Mouse (Mus musculus): ENCODE data around the gene Uba1. TPM values are rescaled to one million over a fixed set of nuclear protein-coding genes. Genes with fewer than 3 reads are reported as not detected.

Uba1 gene
- total RNA-seq (2022) = 100 to 1,000 TPM; 143 to 161 (median 149) TPM

GRCm38 (mm10) chrX:20658026-20658652 lies at the start of gene Uba1:
Uba1 (plus strand) TSS chrX:20658326.
- peak; percentile 32 to 52 for DNase-seq (ENCODE audit: low spot score in 2 of 2)

GRCm38 (mm10) chrX:20608500-20608899 lies 49.6 kb upstream of the Uba1 start:
- DNase-seq (ENCODE audit: low spot score in 2 of 2) = no peak

GRCm38 (mm10) chrX:20616861-20617175 lies 41.3 kb upstream of the Uba1 start:
- DNase-seq (ENCODE audit: low spot score in 2 of 2) = no peak

- peak; percentile 65 to 80 for DNase-seq (ENCODE audit: low spot score in 2 of 2)
Measured at GRCm38 (mm10) chrX:20617176-20617902, 40.8 kb upstream of the Uba1 start, which contains the start of the genes Rbm10 and Ndufb11. Rbm10 (plus strand) TSS chrX:20617503. Ndufb11 (minus strand) TSS chrX:20617619.

- DNase-seq (ENCODE audit: low spot score in 2 of 2) = no peak
Measured at GRCm38 (mm10) chrX:20617903-20618399, 40.2 kb upstream of the Uba1 start.

- no peak for DNase-seq (ENCODE audit: low spot score in 2 of 2)
Measured at GRCm38 (mm10) chrX:20638141-20638540, 20.0 kb upstream of the Uba1 start.

GRCm38 (mm10) chrX:20644780-20645179 lies 13.3 kb upstream of the Uba1 start:
- no peak for DNase-seq (ENCODE audit: low spot score in 2 of 2)

- DNase-seq (ENCODE audit: low spot score in 2 of 2) = no peak
Measured at GRCm38 (mm10) chrX:20657593-20657992, 533 bp upstream of the Uba1 start.

- DNase-seq (ENCODE audit: low spot score in 2 of 2) = no peak
Measured at GRCm38 (mm10) chrX:20658891-20659406, 823 bp downstream of the Uba1 start.

GRCm38 (mm10) chrX:20662317-20662715 lies 4.2 kb downstream of the Uba1 start:
- DNase-seq (ENCODE audit: low spot score in 2 of 2) = no peak

- DNase-seq (ENCODE audit: low spot score in 2 of 2) = peak; percentile 73 to 79
Measured at GRCm38 (mm10) chrX:20662716-20663443, 4.8 kb downstream of the Uba1 start.

GRCm38 (mm10) chrX:20663444-20663790 lies 5.3 kb downstream of the Uba1 start:
- DNase-seq (ENCODE audit: low spot score in 2 of 2) = no peak

GRCm38 (mm10) chrX:20687519-20688067 lies 29.5 kb downstream of the Uba1 start, which contains the start of gene Cdk16:
Cdk16 (plus strand) TSS chrX:20687954.
- DNase-seq (ENCODE audit: low spot score in 2 of 2) = peak; percentile 76 to 82

- peak; percentile 60 to 76 for DNase-seq (ENCODE audit: low spot score in 2 of 2)
Measured at GRCm38 (mm10) chrX:20688068-20688547, 30.0 kb downstream of the Uba1 start.

GRCm38 (mm10) chrX:20688615-20689014 lies 30.5 kb downstream of the Uba1 start:
- DNase-seq (ENCODE audit: low spot score in 2 of 2) = peak; percentile 34 to 51

- DNase-seq (ENCODE audit: low spot score in 2 of 2) = no peak
Measured at GRCm38 (mm10) chrX:20691566-20691965, 33.4 kb downstream of the Uba1 start.

GRCm38 (mm10) chrX:20692616-20693015 lies 34.5 kb downstream of the Uba1 start:
- no peak for DNase-seq (ENCODE audit: low spot score in 2 of 2)

GRCm38 (mm10) chrX:20695842-20696241 lies 37.7 kb downstream of the Uba1 start:
- DNase-seq (ENCODE audit: low spot score in 2 of 2) = no peak

GRCm38 (mm10) chrX:20703741-20704290 lies 45.7 kb downstream of the Uba1 start, which contains the start of gene Usp11:
Usp11 (plus strand) TSS chrX:20703906.
- no peak for DNase-seq (ENCODE audit: low spot score in 2 of 2)

- DNase-seq (ENCODE audit: low spot score in 2 of 2) = peak; percentile 29 to 60
Measured at GRCm38 (mm10) chrX:20704295-20705082, 46.4 kb downstream of the Uba1 start.

All from gastrocnemius, adult 8-10 months (tissue).